Mouse (Mus musculus): ENCODE results near the gene Mettl18.
"Not testable (repeated sequence)": the region's sequence is repeated elsewhere in the genome, so short reads cannot be mapped to it uniquely, and the experiment has no call there.

Mettl18 gene

GRCm38 (mm10) chr1:163994721-163995608, at the start of gene Mettl18, which contains the start of gene BC055324:
Gene Mettl18 (plus strand): TSS chr1:163994889.
Gene BC055324 (minus strand): TSS chr1:163994796.
- DNase-seq (ENCODE audit: low read depth): peak; percentile 90

DNA sequence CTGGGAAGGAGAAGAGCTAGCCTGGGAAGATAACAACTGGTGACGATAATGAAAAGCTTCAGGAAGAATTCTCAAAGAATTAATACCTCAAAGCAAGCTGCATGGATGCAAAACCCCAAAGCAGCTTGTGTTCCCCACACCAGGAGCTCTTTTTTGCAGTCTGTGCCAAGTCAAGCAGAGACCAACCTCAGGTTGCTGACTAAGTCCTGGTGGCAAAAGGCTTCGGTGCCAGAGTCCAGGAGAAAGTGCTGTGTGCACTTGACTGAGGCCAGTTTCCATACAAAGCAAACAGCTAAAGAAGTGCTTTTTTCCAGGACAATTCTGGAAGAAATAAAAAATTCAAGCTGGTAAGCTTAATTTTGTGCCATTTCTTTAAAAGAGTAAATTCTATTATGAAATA, 41.3 kb upstream of the Mettl18 start:
- DNase-seq (ENCODE audit: low read depth): no peak

DNA sequence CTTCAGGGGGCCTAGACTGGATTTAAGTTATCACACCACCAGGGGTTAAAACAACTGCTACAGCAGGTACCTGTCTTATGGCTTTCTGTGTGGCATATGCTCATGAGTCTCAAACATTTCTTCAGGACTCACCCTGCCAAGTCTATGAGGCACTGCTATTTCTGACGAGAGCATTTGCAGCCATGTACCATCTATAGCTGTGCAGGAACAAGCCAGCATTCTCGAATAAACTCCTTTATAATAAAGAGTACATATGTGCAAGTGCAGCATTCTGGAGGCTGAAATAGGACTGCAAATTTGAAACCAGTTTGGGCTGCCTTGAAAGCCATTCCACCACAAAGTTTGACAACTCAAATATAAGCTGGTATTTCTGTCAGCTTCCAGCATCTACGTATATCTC, 36.7 kb upstream of the Mettl18 start:
- DNase-seq (ENCODE audit: low read depth): no peak

DNA sequence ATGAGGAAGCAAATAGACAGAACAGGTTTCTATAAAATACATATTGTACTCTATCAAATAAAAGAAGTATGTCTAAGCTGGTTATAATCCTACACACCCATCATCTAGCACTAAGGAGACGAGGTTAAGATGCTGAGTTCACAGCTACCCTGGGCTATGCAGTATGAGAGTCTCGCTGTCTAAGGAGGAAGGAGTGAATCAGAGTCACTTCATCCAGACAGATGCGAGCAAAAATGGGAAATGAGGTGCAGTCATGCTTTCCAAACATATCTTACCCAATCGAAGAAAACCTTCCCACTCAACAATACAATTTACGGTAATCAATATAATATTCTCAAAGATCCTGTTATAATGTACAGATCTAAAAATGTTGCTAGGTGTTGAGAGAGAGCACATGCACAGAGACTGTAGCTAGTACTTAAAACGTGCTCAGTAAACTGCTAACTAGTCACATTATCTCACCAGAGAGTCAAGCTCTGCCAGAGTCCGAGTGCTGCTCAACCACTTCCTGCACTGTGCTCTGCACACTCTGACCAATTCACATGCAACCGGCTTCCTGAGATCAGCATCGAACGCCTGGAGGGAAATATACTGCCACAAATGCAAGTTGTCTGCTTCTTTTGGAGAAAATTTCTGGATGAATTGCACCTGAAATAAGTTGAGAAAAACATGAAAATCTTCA, 30.5 kb upstream of the Mettl18 start:
- peak; percentile 2 for DNase-seq (ENCODE audit: low read depth)

DNA sequence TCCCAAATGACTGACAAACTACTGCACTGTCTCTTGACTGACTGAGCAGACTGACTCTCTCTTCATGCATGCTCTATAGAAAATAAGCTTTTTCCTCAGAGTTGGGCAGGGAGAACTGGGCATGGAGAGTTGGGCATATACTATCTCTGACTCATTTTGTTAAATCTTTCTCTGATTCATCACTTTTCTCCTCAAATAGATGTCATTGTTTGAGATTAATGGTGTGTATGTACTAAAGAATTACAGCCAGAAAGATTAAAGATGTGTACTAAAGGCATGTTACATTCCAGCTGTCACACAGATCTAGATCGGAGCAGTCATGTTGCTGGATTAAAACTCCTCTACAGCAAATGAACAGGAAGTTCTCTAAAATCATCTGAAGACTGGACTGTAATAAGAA, 20.2 kb upstream of the Mettl18 start:
- no peak for DNase-seq (ENCODE audit: low read depth)

GRCm38 (mm10) chr1:163975088-163975487, 19.6 kb upstream of the Mettl18 start:
- DNase-seq (ENCODE audit: low read depth): no peak

GRCm38 (mm10) chr1:163976515-163976914, 18.2 kb upstream of the Mettl18 start:
- no peak for DNase-seq (ENCODE audit: low read depth)

DNA sequence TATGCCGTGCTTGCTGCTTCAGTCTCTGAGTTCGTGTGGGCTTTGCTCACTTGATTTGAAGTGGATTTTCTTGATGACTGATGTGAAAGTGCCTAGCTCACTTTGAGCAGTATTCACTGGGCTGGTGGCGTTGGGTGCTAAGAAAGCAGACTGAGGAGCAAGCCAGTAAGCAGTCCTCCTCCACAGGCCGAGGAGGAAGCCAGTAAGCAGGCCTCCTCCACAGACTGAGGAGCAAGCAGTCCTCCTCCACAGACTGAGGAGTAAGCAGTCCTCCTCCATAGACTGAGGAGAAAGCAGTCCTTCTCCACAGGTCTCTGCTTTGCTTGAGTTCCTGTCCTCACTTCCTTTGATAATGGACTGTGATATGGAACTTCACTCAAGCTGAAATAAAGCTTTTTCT, 2.3 kb upstream of the Mettl18 start:
- DNase-seq (ENCODE audit: low read depth): no peak

GRCm38 (mm10) chr1:163994173-163994720, 442 bp upstream of the Mettl18 start:
- DNase-seq (ENCODE audit: low read depth): no peak

DNA sequence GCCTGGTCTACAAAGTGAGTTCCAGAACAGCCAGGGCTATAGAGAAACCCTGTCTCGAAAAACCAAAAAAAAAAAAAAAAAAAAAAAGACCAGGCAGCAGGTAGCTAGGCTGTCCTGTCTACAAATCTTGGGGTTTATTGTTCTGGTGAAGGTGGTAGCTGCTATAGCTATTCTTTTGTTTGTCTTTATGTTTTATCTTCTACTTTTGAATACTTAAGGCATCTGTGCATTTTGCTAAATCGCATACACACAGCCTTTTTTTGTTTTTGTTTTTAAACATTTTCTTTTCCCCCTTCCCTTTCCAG, 872 bp downstream of the Mettl18 start:
- no peak for DNase-seq (ENCODE audit: low read depth)

DNA sequence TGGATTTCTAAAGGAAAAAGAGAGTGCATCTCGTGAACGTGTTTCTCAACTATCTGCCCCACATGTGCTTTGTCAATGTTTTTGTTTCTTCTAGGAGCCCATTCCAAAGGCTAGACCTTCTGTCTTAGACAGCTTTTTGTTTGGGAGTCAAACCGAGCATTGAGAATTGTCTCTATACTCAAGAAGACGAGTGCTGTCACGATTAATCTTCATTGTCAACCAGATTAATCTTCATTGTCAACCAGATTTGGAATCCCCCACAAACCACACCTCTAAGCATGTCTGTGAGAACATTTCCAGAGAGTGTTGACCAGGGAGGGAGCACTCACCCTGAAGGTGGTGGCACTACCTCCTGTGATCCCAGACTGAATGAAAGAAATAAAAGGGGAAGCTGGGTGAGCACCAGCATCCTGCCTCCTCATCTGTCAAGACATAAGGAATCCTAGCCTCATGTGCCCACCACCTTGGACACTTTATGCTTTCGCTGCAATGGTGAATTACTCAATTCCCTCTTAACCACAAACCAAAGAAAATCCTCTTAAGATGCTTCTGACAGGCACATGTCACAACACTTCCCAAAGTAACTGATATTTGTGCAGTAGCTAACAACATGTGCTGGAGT, 7.3 kb downstream of the Mettl18 start:
- DNase-seq (ENCODE audit: low read depth): no peak

- DNase-seq (ENCODE audit: low read depth): no peak
These were observed 9.6 kb downstream of the Mettl18 start for GRCm38 (mm10) chr1:164004311-164004710.

DNA sequence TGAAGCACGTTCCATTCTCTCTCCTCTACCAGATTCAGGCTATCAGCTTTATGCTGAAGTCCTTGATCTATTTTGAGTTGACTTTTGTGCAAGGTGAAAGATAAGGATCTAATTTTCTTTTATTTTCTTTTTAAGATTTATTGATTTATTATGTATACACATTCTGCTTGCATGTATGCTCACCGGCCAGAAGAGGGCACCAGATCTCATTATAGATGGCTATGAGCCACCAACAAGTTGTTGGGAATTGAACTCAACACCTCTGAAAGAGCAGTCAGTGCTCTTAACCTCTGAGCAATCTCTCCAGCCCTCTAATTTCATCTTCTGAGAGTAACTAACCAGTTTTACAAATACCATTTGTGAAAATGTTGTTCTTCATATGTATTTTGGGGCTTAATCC, 14.5 kb downstream of the Mettl18 start:
- DNase-seq (ENCODE audit: low read depth): peak; percentile 24

GRCm38 (mm10) chr1:164014616-164015015, 19.9 kb downstream of the Mettl18 start:
- no peak for DNase-seq (ENCODE audit: low read depth)

DNA sequence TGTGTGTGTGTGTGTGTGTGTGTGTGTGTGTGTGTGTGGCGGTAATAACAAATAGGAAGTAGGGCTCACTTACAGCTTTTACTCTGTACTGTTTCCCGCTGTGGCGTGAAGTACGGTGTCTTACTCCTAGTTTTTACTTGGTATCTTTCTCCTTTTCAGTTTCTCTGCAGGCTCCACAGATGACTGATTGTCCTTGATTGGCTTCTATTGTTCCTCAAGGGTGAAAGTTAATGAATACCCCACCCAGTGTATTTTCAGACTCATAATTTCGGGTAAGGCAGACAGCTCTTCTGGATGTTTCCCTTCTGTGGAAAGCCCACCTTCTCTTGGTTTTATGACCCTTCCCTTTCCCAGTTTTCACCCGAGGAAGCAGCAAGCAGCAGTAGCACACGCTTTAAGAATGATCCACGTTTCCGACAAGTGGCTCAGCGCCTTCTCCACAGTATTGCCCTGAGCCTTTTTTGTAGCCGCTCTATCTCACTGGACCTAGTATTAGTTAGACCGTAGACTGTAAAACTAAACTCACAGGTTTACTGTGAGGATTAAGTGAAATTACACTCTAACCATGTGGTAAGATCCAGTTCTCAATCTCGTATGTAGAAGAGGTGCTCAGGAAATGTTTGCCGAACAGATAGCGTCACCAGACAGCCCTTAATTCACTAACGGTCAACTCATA, 23.7 kb downstream of the Mettl18 start:
- DNase-seq (ENCODE audit: low read depth): no peak

- no peak for DNase-seq (ENCODE audit: low read depth)
These were observed 25.1 kb downstream of the Mettl18 start for GRCm38 (mm10) chr1:164019789-164020188.

DNA sequence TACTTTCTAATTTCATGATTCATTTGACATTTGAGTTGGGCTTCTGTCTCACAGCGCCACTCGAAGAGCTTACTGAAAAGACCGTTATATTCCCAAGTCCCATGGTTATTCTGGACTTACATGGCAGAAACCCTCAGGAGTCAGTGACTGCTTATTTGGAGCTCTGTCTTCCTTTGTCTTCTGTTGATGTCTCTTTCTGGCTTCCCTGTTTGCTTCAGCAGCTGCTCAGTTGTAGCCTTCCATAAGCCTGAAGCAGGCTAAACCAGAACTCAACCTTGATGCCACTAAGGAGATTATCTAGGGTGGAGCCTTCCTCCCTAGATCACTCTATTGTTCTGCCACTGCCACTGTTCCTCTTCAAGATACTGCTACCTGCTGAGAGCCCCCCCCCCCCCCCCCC, 26.1 kb downstream of the Mettl18 start:
- not testable (repeated sequence) for DNase-seq (ENCODE audit: low read depth)

DNA sequence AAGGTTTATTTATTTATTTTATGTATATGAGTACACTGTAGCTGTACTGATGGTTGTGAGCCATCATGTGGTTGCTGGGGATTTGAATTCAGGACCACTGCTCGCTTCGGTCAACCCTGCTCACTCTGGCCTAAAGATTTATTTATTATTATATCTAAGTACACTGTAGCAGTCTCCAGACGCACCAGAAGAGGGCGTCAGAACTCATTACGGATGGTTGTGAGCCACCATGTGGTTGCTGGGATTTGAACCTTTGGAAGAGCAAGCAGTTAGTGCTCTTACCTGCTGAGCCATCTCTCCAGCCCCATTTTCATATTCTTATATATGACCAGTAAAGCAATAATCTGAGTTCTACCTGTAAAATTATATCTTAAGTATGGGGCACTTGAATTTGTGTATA, 27.4 kb downstream of the Mettl18 start:
- DNase-seq (ENCODE audit: low read depth): not testable (repeated sequence)

DNA sequence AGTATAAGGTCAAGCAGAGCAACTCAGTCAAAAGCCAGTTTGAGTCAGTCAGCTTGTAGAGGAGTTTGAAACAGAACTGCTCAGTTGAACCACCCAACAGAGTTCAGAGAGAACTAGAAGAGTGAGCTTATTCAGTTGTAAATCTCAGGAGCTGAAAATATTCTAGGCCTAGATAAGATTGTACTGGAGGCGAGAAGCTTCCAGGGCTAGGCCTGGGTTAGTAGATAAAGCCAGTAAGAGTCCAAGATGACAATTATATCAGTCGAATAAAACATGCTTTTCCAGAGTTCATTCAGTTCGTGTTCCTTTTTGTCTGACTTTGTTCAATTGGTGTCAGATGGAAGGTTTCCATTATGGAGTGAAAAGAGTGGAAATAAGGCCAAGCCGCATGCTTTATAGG, 31.0 kb downstream of the Mettl18 start:
- DNase-seq (ENCODE audit: low read depth): no peak

DNA sequence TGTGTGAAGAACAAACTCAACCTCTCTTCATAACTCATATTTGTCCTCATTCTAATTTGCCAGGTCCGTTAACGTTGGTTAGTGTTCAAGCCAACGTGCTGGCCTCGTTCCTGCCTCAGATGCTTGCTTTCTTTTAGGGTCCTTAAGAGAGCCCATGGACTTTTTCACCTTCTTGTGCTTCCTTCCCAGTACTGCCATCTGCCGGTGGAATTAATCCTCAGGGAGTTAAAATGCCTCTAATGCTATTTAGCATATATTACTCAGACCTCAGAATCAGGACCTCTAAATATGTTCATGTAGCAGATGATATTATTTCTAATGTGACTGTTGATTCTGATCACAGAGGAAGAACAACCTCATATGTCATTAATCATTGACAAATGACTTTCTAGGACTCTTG, 32.7 kb downstream of the Mettl18 start:
- DNase-seq (ENCODE audit: low read depth): peak; percentile 16

DNA sequence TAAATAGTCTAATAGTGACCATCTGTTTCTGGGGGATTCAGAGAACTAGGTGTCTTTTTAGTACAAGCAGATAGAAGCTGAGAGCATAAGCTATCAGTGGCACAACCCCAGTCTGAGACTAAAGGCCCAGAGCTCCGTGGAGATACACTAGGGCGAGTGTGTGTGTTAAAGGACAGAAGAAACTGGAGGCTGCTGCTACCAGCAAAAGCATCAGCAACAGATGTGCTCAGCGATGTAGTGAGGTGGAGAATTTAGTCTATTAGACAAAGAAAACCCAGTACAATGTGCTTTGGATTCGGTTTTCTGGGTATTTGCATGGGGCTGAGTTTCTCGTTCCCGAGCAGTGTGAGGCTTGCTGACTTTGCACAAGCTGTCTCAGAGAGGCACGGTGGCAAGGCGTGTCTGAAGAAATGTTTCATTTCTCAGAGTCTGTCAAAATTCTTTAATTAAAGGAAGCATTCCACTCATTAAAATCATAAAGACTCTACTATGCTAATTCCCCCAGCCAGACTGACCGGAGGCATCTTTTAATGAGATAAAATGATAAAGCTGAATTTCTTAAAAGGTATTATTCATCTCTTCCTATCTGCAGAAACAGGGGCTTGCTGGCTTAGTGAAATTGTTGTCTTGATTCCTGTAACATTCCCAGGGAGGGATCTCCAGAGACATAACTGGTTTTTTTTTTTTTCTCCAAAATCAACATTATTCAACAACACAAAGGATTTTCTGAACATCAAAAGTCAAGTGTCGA, 45.9 kb downstream of the Mettl18 start:
- no peak for DNase-seq (ENCODE audit: low read depth)
